Mouse (Mus musculus) fat pad, adult 2 months (tissue): ENCODE results near the gene Gcsam.

ENCODE experiments used
- DNase-seq: peaks from one replicate; pipeline ENCODE4 v3.0.0-alpha.2; 2011; ENCODE audit warnings: low read depth, low spot score; ENCODE audit errors: extremely low read depth

Gene Gcsam

GRCm38 (mm10) chr16:45610267-45610666 lies at the start of gene Gcsam:
Gene Gcsam (plus strand): TSS chr16:45610380.
- no peak for DNase-seq

- DNase-seq = no peak
Observed at GRCm38 (mm10) chr16:45561747-45562146, 48.4 kb upstream of the Gcsam start.

GRCm38 (mm10) chr16:45572307-45572706 lies 37.9 kb upstream of the Gcsam start:
- DNase-seq = no peak

- no peak for DNase-seq
Observed at GRCm38 (mm10) chr16:45579883-45580282, 30.3 kb upstream of the Gcsam start.

- DNase-seq = no peak
Observed at GRCm38 (mm10) chr16:45582512-45582911, 27.7 kb upstream of the Gcsam start.

GRCm38 (mm10) chr16:45593656-45594055 lies 16.5 kb upstream of the Gcsam start:
- no peak for DNase-seq

- DNase-seq = no peak
Observed at GRCm38 (mm10) chr16:45595494-45595893, 14.7 kb upstream of the Gcsam start.

- no peak for DNase-seq
Observed at GRCm38 (mm10) chr16:45608481-45608954, 1.7 kb upstream of the Gcsam start.

GRCm38 (mm10) chr16:45609300-45609699 lies 880 bp upstream of the Gcsam start:
- no peak for DNase-seq

- DNase-seq = no peak
Observed at GRCm38 (mm10) chr16:45613247-45613646, 3.1 kb downstream of the Gcsam start.

GRCm38 (mm10) chr16:45615944-45616343 lies 5.8 kb downstream of the Gcsam start:
- DNase-seq = no peak

- DNase-seq = no peak
Observed at GRCm38 (mm10) chr16:45619751-45620375, 9.7 kb downstream of the Gcsam start.

- DNase-seq = no peak
Observed at GRCm38 (mm10) chr16:45623230-45623629, 13.1 kb downstream of the Gcsam start.

- no peak for DNase-seq
Observed at GRCm38 (mm10) chr16:45624791-45625190, 14.6 kb downstream of the Gcsam start.

- no peak for DNase-seq
Observed at GRCm38 (mm10) chr16:45625342-45625741, 15.2 kb downstream of the Gcsam start.

GRCm38 (mm10) chr16:45629497-45630105 lies 19.4 kb downstream of the Gcsam start:
- DNase-seq = no peak

- DNase-seq = no peak
Observed at GRCm38 (mm10) chr16:45630347-45630960, 20.3 kb downstream of the Gcsam start.

- DNase-seq = no peak
Observed at GRCm38 (mm10) chr16:45632420-45632819, 22.2 kb downstream of the Gcsam start.

GRCm38 (mm10) chr16:45635826-45636225 lies 25.6 kb downstream of the Gcsam start:
- no peak for DNase-seq

GRCm38 (mm10) chr16:45640070-45640762 lies 30.0 kb downstream of the Gcsam start:
- no peak for DNase-seq

GRCm38 (mm10) chr16:45641301-45641700 lies 31.1 kb downstream of the Gcsam start:
- no peak for DNase-seq

GRCm38 (mm10) chr16:45643944-45644343 lies 33.8 kb downstream of the Gcsam start:
- no peak for DNase-seq
